Mouse (Mus musculus): ENCODE data around the gene Gm11549. TPM values are rescaled to one million over a fixed set of nuclear protein-coding genes. Genes with fewer than 3 reads are reported as not detected.

The Gm11549 gene
- polyA plus RNA-seq, 1 experiment from 2014 or later, result not detected

GRCm38 (mm10) chr3:36536041-36536440 lies 14.4 kb upstream of the Gm11549 start:
- H3K9me3 ChIP-seq, result no peaks in the 10 kb centered on the region
- 91% methylated on average over 12 of the region's 12 CpGs for WGBS
- no peak overlapping the region for H3K4me3 ChIP-seq
- H3K4me1 ChIP-seq, result peaks cover 15% of the 10 kb centered on the region
- H3K27ac ChIP-seq (replicated peaks), result no peak overlapping the region
- H3K36me3 ChIP-seq (replicated peaks), result no peaks in the 10 kb centered on the region
- no peak for DNase-seq (ENCODE audit: low spot score)
- H3K27me3 ChIP-seq (replicated peaks; ENCODE audit: low read depth, poor library complexity, severe bottlenecking), result peaks cover 21% of the 10 kb centered on the region

DNA sequence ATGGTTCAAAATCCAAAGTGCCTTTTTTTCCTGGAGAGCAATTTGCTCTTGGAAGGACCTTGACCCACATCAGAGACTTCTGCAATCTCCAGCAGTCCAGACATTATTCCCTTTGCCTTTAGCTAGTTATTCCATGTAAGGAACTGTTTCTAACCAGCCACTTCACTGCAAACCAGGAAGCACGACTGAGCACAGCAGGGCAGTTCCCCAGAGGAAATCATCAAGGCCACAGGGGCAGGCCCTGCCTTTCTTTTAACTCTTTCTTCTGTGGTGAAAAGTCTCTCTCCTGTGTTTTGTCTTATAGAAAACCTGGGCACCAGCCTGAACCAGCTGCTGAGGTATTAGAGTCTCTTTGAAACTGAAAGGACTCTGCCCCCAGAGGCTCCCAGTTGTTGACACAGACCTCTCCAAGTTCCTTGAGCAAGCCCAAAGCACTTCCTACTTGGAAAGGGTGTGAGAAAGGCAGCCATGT lies 11.6 kb upstream of the Gm11549 start:
- peak; percentile 21 for DNase-seq (ENCODE audit: low spot score)
- Histone ChIP-seq H3K9me3 (no peaks in the 10 kb centered on the region), H3K36me3 (replicated peaks) (no peaks in the 10 kb centered on the region), H3K4me1 (peaks cover 15% of the 10 kb centered on the region), H3K27me3 (replicated peaks; ENCODE audit: low read depth, poor library complexity, severe bottlenecking) (peaks cover 34% of the 10 kb centered on the region), H3K27ac (replicated peaks) (no peak overlapping the region), H3K4me3 (no peak overlapping the region)
- WGBS, result 2% methylated on average over 1 of the region's 1 CpGs

GRCm38 (mm10) chr3:36532738-36533137 lies 11.1 kb upstream of the Gm11549 start:
- H3K4me3 ChIP-seq, result no peak overlapping the region
- no peaks in the 10 kb centered on the region for H3K36me3 ChIP-seq (replicated peaks)
- peaks cover 15% of the 10 kb centered on the region for H3K4me1 ChIP-seq
- H3K9me3 ChIP-seq, result no peaks in the 10 kb centered on the region
- H3K27ac ChIP-seq (replicated peaks), result no peak overlapping the region
- WGBS, result 31% methylated on average over 7 of the region's 7 CpGs
- peaks cover 34% of the 10 kb centered on the region for H3K27me3 ChIP-seq (replicated peaks; ENCODE audit: low read depth, poor library complexity, severe bottlenecking)
- DNase-seq (ENCODE audit: low spot score), result no peak

DNA sequence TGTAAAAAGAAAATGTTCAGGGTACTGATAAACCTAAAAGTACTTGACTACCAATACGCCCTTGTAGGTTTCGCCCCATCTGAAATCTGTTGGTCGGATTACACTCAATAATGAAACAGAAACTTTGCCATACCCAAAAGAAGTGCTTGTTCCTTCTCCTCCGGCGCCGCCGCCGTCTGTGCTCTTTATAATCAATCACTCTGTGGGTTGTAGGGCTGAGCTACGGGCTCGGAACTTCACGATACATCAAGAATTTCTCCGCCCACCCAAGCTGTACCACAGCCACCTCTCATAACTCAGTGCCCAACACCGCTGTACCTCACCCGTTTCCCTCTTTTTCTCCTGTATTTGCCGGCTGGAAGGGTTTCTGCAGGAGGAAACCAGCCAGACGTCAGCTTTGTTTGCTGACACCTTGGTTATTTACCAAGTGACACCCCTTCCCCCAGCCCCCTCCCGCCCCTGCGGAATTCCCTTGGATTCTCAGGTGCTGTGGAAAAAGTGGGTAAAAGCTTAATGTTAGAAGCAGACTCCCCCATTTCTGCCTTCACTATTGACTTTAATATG lies 10.4 kb upstream of the Gm11549 start:
- Histone ChIP-seq H3K36me3 (replicated peaks) (no peaks in the 10 kb centered on the region), H3K27ac (replicated peaks) (no peak overlapping the region), H3K4me1 (peaks cover 15% of the 10 kb centered on the region), H3K27me3 (replicated peaks; ENCODE audit: low read depth, poor library complexity, severe bottlenecking) (peaks cover 34% of the 10 kb centered on the region), H3K9me3 (no peaks in the 10 kb centered on the region), H3K4me3 (peak overlapping the region; percentile 45)
- WGBS, result 14% methylated on average over 18 of the region's 18 CpGs
- DNase-seq (ENCODE audit: low spot score), result peak; percentile 25

GRCm38 (mm10) chr3:36531242-36531641 lies 9.6 kb upstream of the Gm11549 start:
- peaks cover 15% of the 10 kb centered on the region for H3K4me1 ChIP-seq
- H3K4me3 ChIP-seq, result no peak overlapping the region
- H3K27ac ChIP-seq (replicated peaks), result no peak overlapping the region
- DNase-seq (ENCODE audit: low spot score), result no peak
- no peaks in the 10 kb centered on the region for H3K9me3 ChIP-seq
- H3K27me3 ChIP-seq (replicated peaks; ENCODE audit: low read depth, poor library complexity, severe bottlenecking), result peaks cover 34% of the 10 kb centered on the region
- H3K36me3 ChIP-seq (replicated peaks), result no peaks in the 10 kb centered on the region
- 25% methylated on average over 2 of the region's 2 CpGs for WGBS

DNA sequence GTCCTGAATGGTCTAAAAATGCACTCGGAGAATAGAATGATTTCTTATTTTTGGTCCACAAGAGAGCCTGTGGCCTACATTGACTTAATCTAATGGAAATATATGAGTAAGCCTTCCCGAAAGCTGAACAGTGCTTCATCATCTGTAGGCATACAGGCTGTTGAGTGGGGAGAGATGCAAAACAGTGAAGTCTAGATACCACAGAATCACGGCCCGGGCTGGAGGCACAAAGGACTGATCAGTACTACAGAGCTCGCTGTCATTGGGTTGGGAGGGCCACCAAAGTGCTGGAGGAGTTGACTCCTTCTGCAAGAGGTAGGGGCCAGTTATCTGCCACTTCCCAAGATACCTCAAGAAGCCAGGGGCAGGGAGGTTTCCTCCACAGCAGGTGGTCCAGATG lies 9.2 kb upstream of the Gm11549 start:
- no peaks in the 10 kb centered on the region for H3K36me3 ChIP-seq (replicated peaks)
- no peaks in the 10 kb centered on the region for H3K9me3 ChIP-seq
- peaks cover 34% of the 10 kb centered on the region for H3K27me3 ChIP-seq (replicated peaks; ENCODE audit: low read depth, poor library complexity, severe bottlenecking)
- H3K4me3 ChIP-seq, result no peak overlapping the region
- peaks cover 15% of the 10 kb centered on the region for H3K4me1 ChIP-seq
- DNase-seq (ENCODE audit: low spot score), result no peak
- 70% methylated on average over 5 of the region's 5 CpGs for WGBS
- no peak overlapping the region for H3K27ac ChIP-seq (replicated peaks)

DNA sequence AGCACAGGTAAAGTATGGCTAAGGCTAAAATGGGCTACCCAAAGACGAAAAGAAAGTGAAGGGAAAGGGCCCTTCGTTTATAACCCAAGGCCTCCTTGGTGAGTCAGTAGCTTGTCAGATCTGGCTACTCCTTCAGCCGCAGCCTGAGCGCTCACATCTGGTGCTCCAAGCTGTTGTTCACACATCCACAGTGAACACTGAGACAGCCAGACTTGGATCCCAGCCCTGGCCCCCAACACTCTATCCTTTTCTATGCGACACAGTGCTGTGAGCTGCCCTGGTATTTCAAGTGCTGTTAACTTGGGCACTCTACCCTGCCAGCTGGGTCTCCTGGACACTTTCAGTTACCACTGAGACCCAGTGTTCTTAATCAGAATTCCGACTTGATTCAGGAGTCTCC lies 8.7 kb upstream of the Gm11549 start:
- Histone ChIP-seq H3K27me3 (replicated peaks; ENCODE audit: low read depth, poor library complexity, severe bottlenecking) (peaks cover 34% of the 10 kb centered on the region), H3K4me1 (peaks cover 15% of the 10 kb centered on the region), H3K9me3 (no peaks in the 10 kb centered on the region), H3K27ac (replicated peaks) (no peak overlapping the region), H3K36me3 (replicated peaks) (no peaks in the 10 kb centered on the region), H3K4me3 (no peak overlapping the region)
- 92% methylated on average over 6 of the region's 6 CpGs for WGBS
- DNase-seq (ENCODE audit: low spot score), result no peak

DNA sequence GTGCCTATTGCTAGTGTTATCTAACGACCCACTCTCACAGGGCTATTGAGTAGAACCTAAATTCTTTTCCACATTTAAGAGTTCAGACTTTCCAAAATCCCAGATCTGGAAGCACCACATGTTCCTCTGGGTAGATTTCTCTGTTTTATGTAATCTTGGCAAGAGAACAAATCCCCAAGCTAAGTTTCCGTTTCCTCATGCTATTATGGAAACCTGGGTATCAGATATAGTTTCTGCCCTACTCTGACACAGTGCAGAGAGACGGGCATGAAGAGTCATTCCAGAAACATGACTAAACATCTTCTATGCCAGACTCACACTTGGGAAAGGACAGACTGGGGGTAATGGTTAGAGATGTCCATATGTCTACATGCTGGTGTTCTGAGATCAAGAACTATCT lies 2.9 kb upstream of the Gm11549 start:
- Histone ChIP-seq H3K27ac (replicated peaks) (no peak overlapping the region), H3K4me1 (peaks cover 10% of the 10 kb centered on the region), H3K36me3 (replicated peaks) (no peaks in the 10 kb centered on the region), H3K27me3 (replicated peaks; ENCODE audit: low read depth, poor library complexity, severe bottlenecking) (peaks cover 47% of the 10 kb centered on the region), H3K4me3 (no peak overlapping the region), H3K9me3 (no peaks in the 10 kb centered on the region)
- WGBS, result 82% methylated on average over 3 of the region's 3 CpGs
- DNase-seq (ENCODE audit: low spot score), result no peak

- Histone ChIP-seq H3K4me3 (no peak overlapping the region), H3K27ac (replicated peaks) (no peak overlapping the region), H3K4me1 (peaks cover 10% of the 10 kb centered on the region), H3K36me3 (replicated peaks) (no peaks in the 10 kb centered on the region), H3K9me3 (no peaks in the 10 kb centered on the region), H3K27me3 (replicated peaks; ENCODE audit: low read depth, poor library complexity, severe bottlenecking) (peaks cover 59% of the 10 kb centered on the region)
- WGBS, result 5% methylated on average over 4 of the region's 4 CpGs
- no peak for DNase-seq (ENCODE audit: low spot score)
Observed at GRCm38 (mm10) chr3:36522137-36522536, 524 bp upstream of the Gm11549 start.

DNA sequence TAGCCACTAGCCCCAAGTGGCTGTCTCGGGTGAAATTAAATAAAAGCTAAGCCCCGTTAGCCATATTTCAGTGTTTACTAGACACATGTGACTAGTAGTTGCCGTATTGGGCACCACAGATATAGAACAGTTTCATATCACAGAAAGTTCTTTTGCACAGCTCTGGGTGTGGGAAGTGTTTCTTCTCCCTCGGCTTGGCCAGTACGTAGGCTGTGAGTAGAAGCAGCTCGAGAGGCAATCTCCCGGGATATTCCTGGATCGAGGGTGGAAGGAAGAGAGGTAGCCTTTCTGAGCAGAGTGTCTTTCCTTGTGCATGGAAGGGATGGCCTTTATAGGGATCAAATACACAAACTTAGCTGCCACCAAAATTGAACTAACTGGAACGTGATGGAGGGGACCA lies 5.4 kb downstream of the Gm11549 start:
- H3K9me3 ChIP-seq, result no peaks in the 10 kb centered on the region
- peaks cover 4% of the 10 kb centered on the region for H3K4me1 ChIP-seq
- H3K4me3 ChIP-seq, result no peak overlapping the region
- H3K36me3 ChIP-seq (replicated peaks), result no peaks in the 10 kb centered on the region
- no peak for DNase-seq (ENCODE audit: low spot score)
- WGBS, result 90% methylated on average over 9 of the region's 9 CpGs
- no peak overlapping the region for H3K27ac ChIP-seq (replicated peaks)
- peaks cover 29% of the 10 kb centered on the region for H3K27me3 ChIP-seq (replicated peaks; ENCODE audit: low read depth, poor library complexity, severe bottlenecking)

- Histone ChIP-seq H3K27me3 (replicated peaks; ENCODE audit: low read depth, poor library complexity, severe bottlenecking) (no peaks in the 10 kb centered on the region), H3K9me3 (no peaks in the 10 kb centered on the region), H3K4me1 (no peaks in the 10 kb centered on the region), H3K4me3 (no peak overlapping the region), H3K36me3 (replicated peaks) (no peaks in the 10 kb centered on the region), H3K27ac (replicated peaks) (no peak overlapping the region)
- 87% methylated on average over 6 of the region's 6 CpGs for WGBS
- no peak for DNase-seq (ENCODE audit: low spot score)
Observed at GRCm38 (mm10) chr3:36511491-36511890, 10.1 kb downstream of the Gm11549 start.

DNA sequence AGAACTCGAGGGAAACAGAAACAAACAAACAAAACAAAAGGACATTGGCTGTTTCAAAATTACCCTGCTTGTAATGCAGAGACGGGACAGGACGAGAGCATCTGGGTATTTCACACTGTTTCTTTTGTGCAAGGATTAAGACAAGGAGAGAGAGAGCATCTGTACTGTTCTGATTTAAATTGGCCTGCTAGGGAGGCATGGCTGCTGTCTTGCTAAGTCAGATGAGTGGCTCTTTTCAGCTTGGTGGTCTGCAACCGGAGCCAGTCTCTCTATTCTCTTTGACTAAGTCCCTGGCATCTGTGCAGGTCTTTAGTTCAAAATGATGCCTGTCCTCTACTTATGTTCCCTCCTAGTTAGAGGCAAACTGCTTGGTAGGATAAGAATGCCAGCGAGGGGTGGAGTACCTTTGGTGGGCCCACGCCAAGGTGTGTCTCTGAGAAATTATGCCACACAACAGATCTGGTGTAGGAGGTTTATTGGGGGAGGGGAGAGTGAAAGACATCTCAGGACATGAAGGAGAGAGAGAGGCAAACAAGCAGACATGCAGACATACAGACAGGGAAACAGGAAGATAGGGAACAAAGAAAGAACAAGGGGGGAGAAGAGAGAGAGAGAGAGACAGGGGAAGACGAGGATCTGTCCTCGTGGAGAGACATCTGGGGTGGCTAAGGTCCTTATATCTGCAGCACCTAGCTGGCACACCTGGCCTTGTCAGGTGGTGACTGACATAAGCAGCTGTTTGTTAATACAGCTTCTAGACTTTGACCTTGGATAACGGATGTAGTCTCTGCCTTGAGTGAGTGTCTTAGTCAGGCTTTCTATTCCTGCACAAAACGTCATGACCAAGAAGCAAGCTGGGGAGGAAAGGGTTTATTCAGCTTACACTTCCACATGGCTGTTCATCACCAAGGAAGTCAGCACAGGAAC lies 15.5 kb downstream of the Gm11549 start:
- H3K4me3 ChIP-seq, result no peak overlapping the region
- no peaks in the 10 kb centered on the region for H3K27me3 ChIP-seq (replicated peaks; ENCODE audit: low read depth, poor library complexity, severe bottlenecking)
- H3K4me1 ChIP-seq, result no peaks in the 10 kb centered on the region
- no peaks in the 10 kb centered on the region for H3K36me3 ChIP-seq (replicated peaks)
- no peaks in the 10 kb centered on the region for H3K9me3 ChIP-seq
- no peak overlapping the region for H3K27ac ChIP-seq (replicated peaks)
- no peak for DNase-seq (ENCODE audit: low spot score)
- WGBS, result 63% methylated on average over 10 of the region's 10 CpGs

GRCm38 (mm10) chr3:36505306-36505705 lies 16.3 kb downstream of the Gm11549 start:
- H3K9me3 ChIP-seq, result no peaks in the 10 kb centered on the region
- H3K36me3 ChIP-seq (replicated peaks), result no peaks in the 10 kb centered on the region
- no peak overlapping the region for H3K4me3 ChIP-seq
- H3K27ac ChIP-seq (replicated peaks), result no peak overlapping the region
- no peaks in the 10 kb centered on the region for H3K27me3 ChIP-seq (replicated peaks; ENCODE audit: low read depth, poor library complexity, severe bottlenecking)
- WGBS, result 83% methylated on average over 8 of the region's 8 CpGs
- no peaks in the 10 kb centered on the region for H3K4me1 ChIP-seq
- no peak for DNase-seq (ENCODE audit: low spot score)
